Mouse (Mus musculus) ES-E14 (cell line): ENCODE results near the gene Chd6.

Source experiments
- CHD2 ChIP-seq: IDR thresholded peaks from 2 replicates; pipeline ENCODE4 v1.6.1; 2014; ENCODE audit warnings: mild to moderate bottlenecking, low read depth, low read length, inconsistent platforms
- HCFC1 ChIP-seq: IDR thresholded peaks from 2 replicates; pipeline ENCODE4 v1.6.1; 2012; ENCODE audit warnings: low read length, inconsistent platforms, borderline replicate concordance; ENCODE audit not compliant: insufficient read depth
- MAFK ChIP-seq: IDR thresholded peaks from 2 replicates; pipeline ENCODE4 v1.6.1; 2014; ENCODE audit warnings: mild to moderate bottlenecking, low read depth, low read length, inconsistent platforms; ENCODE audit not compliant: insufficient read depth
- ZC3H11A ChIP-seq: IDR thresholded peaks from 2 replicates; pipeline ENCODE4 v1.6.1; 2012; ENCODE audit warnings: low read depth, mild to moderate bottlenecking, inconsistent platforms, low read length, borderline replicate concordance
- ZNF384 ChIP-seq: IDR thresholded peaks from 2 replicates; pipeline ENCODE4 v1.6.1; 2012; ENCODE audit warnings: low read depth, low read length, inconsistent platforms

DNA sequence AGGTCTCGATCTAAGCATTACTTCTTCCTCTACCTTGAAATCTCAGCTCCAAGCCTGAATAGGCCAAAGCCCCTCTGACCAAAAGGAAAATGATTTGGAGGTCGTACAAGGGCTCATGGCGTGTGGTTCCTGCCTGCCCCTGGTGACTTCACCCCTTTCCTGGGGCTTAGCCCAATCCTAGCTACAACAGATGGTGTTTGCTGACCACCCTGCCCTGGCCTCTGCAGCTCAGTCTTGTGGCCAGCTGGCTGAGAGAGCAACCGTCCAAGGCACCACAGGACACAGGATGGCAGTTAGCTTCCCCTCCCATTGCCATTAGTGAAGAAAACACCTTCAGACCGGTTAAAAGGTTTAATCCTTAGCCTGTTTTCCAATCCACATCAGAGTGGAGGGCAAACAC, 202.8 kb downstream of the Chd6 start:
- TF ChIP-seq CHD2, result no peak
- no peak for TF ChIP-seq MAFK
- TF ChIP-seq ZNF384, result no peak
- no peak for TF ChIP-seq HCFC1
- no peak for TF ChIP-seq ZC3H11A
